Mouse (Mus musculus) MEL (cell line): ENCODE results near the gene Grn. TPM values are rescaled to one million over a fixed set of nuclear protein-coding genes. Genes with fewer than 3 reads are reported as not detected.

Source experiments
- DNase-seq: peaks from one replicate; pipeline ENCODE4 v3.0.0; 2011; ENCODE audit warnings: low read depth, low spot score
- H3K27ac ChIP-seq: 2 replicates; pipeline ENCODE4 v1.5.1; 2012; ENCODE audit warnings: low read depth, mild to moderate bottlenecking, control low read depth, low read length, moderate library complexity; ENCODE audit not compliant: control insufficient read depth
- H3K27me3 ChIP-seq, 2 experiments: fragments of 150-350 bp in 1 of 2; sonication (generic) in 1 of 2; 2 replicates each; pipeline ENCODE4 v1.6.1; 2012; ENCODE audit warnings: low read length in 2 of 2, mild to moderate bottlenecking in 2 of 2, improper control_type of control experiment in 1 of 2, moderate library complexity in 1 of 2; ENCODE audit not compliant: insufficient read depth in 2 of 2, control insufficient read depth in 1 of 2
- H3K36me3 ChIP-seq, 2 experiments: 2 replicates each; pipeline ENCODE4 v1.6.1; 2012 to 2014; ENCODE audit warnings: low read length in 2 of 2, improper control_type of control experiment in 1 of 2, inconsistent platforms in 1 of 2, mild to moderate bottlenecking in 1 of 2; ENCODE audit not compliant: insufficient read depth in 2 of 2, control insufficient read depth in 1 of 2
- H3K4me1 ChIP-seq, 2 experiments: fragments of 150-350 bp in 1 of 2; sonication (generic) in 1 of 2; 2 replicates each; pipeline ENCODE4 v1.6.1; 2012; ENCODE audit warnings: low read length in 2 of 2, improper control_type of control experiment in 1 of 2, mild to moderate bottlenecking in 1 of 2; ENCODE audit not compliant: insufficient read depth in 2 of 2, control insufficient read depth in 1 of 2
- H3K4me3 ChIP-seq, 2 experiments: fragments of 150-350 bp in 1 of 2; sonication (generic) in 1 of 2; 2 replicates each; pipeline ENCODE4 v1.5.1; 2012; ENCODE audit warnings: low read depth in 2 of 2, low read length in 2 of 2, mild to moderate bottlenecking in 2 of 2, moderate library complexity in 2 of 2, control low read depth in 1 of 2, improper control_type of control experiment in 1 of 2; ENCODE audit not compliant: control insufficient read depth in 1 of 2, insufficient read depth in 1 of 2
- H3K79me2 ChIP-seq: 2 replicates; pipeline ENCODE4 v1.6.1; 2012; ENCODE audit warnings: mild to moderate bottlenecking, low read length, moderate library complexity; ENCODE audit not compliant: control insufficient read depth, poor library complexity, insufficient read depth
- H3K9ac ChIP-seq: 2 replicates; pipeline ENCODE4 v1.6.1; 2012; ENCODE audit warnings: low read depth, mild to moderate bottlenecking, control low read depth, low read length, moderate library complexity; ENCODE audit not compliant: control insufficient read depth, poor library complexity, severe bottlenecking
- H3K9me3 ChIP-seq: fragments of 150-350 bp; sonication (generic); replicated peaks from 2 replicates; pipeline ENCODE4 v1.6.1; 2012; ENCODE audit warnings: mild to moderate bottlenecking, low read length, improper control_type of control experiment, moderate library complexity; ENCODE audit not compliant: insufficient read depth
- CTCF ChIP-seq, 3 experiments: IDR thresholded peaks in 2 of 3; conservative IDR thresholded peaks in 1 of 3; 2 replicates each; pipeline ENCODE4 v1.5.1; 2011 to 2012; ENCODE audit warnings: low read length in 3 of 3, low read depth in 2 of 3, mild to moderate bottlenecking in 2 of 3, improper control_type of control experiment in 1 of 3, inconsistent platforms in 1 of 3, mixed read lengths in 1 of 3, moderate library complexity in 1 of 3; ENCODE audit not compliant: control insufficient read depth in 1 of 3, insufficient read depth in 1 of 3, poor library complexity in 1 of 3, severe bottlenecking in 1 of 3
- GATA1 ChIP-seq: IDR thresholded peaks from 2 replicates; pipeline ENCODE4 v1.6.1; 2011; ENCODE audit warnings: low read depth, low read length, improper control_type of control experiment
- JUND ChIP-seq: IDR thresholded peaks from 2 replicates; pipeline ENCODE4 v1.6.1; 2011; ENCODE audit warnings: low read depth, mild to moderate bottlenecking, improper control_type of control experiment, low read length
- MEF2A ChIP-seq: IDR thresholded peaks from 2 replicates; pipeline ENCODE4 v1.6.1; 2014; ENCODE audit warnings: low read depth, mild to moderate bottlenecking, inconsistent platforms, low read length, improper control_type of control experiment; ENCODE audit not compliant: poor library complexity, insufficient replicate concordance, severe bottlenecking; ENCODE audit errors: extremely low read depth
- POLR2AphosphoS5 ChIP-seq: IDR thresholded peaks from 2 replicates; pipeline ENCODE4 v1.6.1; 2012; ENCODE audit warnings: low read depth, borderline replicate concordance, mild to moderate bottlenecking, inconsistent platforms, low read length, moderate library complexity, mixed read lengths
- SMC3 ChIP-seq: IDR thresholded peaks from 2 replicates; pipeline ENCODE4 v1.6.1; 2011; ENCODE audit warnings: low read depth, low read length, improper control_type of control experiment
- TAL1 ChIP-seq: IDR thresholded peaks from 2 replicates; pipeline ENCODE4 v1.6.1; 2012; ENCODE audit warnings: mild to moderate bottlenecking, inconsistent platforms, low read length, moderate library complexity, mixed read lengths
- USF1 ChIP-seq: IDR thresholded peaks from 2 replicates; pipeline ENCODE4 v1.6.1; 2014; ENCODE audit warnings: low read depth, mild to moderate bottlenecking, inconsistent platforms, low read length, improper control_type of control experiment, moderate library complexity
- polyA plus RNA-seq, 2 experiments: library from polyadenylated mRNA; stranded (reverse) in 1 of 2; unstranded in 1 of 2; fragments of >175 nt in 1 of 2; fragments of >200 nt in 1 of 2; gene quantifications; 2 replicates each; pipeline versions ENCODE4 v1.2.1 to v1.2.4; 2012; ENCODE audit warnings: low replicate concordance in 2 of 2, low read depth in 1 of 2; ENCODE audit not compliant: insufficient read length in 2 of 2, insufficient read depth in 1 of 2, missing spikeins in 1 of 2
- total RNA-seq: library from RNA; depleted of rRNA; stranded (reverse); fragments of 300-350 nt; gene quantifications from 2 replicates; pipeline ENCODE4 v1.2.3, GENCODE M21; 2012

Gene Grn
- total and polyA plus RNA-seq, 3 experiments: 14.7 to 42.1 TPM; not detected in 1

- TF ChIP-seq USF1 (peak; percentile 99), JUND (no peak), POLR2AphosphoS5 (no peak), SMC3 (0 out of 2 replicates have a peak, but pooled peaks have one; percentile 24), CTCF (IDR thresholded peaks at IDR 0.05 in 2 of 3, conservative IDR thresholded peaks at IDR 0.05 in 1 of 3; ENCODE audit: control insufficient read depth in 1 of 3, insufficient read depth in 1 of 3, low read depth in 2 of 3, low read length in 3 of 3, poor library complexity in 1 of 3, severe bottlenecking in 1 of 3) (no peak)
These were observed at the start of gene Grn (continued) for GRCm38 (mm10) chr11:102430121-102431017.

- no peaks in the 10 kb centered on the region for H3K9me3 ChIP-seq
- H3K27me3 ChIP-seq: peaks cover 2 to 4% of the 10 kb centered on the region in 2 experiments; a peak in 3 of 4 replicates
- no peak for DNase-seq
- no peaks in the 10 kb centered on the region for H3K79me2 ChIP-seq
- H3K4me1 ChIP-seq: no peaks in the 10 kb centered on the region
- H3K27ac ChIP-seq: no peak overlapping the region
- no peak overlapping the region for H3K9ac ChIP-seq
- TF ChIP-seq GATA1: no peak
- H3K4me3 ChIP-seq: no peak overlapping the region
- no peaks in the 10 kb centered on the region for H3K36me3 ChIP-seq
These were observed 48.6 kb upstream of the Grn start for GRCm38 (mm10) chr11:102381341-102382100.

GRCm38 (mm10) chr11:102382794-102383193, 47.3 kb upstream of the Grn start:
- no peaks in the 10 kb centered on the region for H3K9me3 ChIP-seq
- no peak overlapping the region for H3K4me3 ChIP-seq
- no peaks in the 10 kb centered on the region for H3K36me3 ChIP-seq
- no peaks in the 10 kb centered on the region for H3K79me2 ChIP-seq
- no peak overlapping the region for H3K27ac ChIP-seq
- TF ChIP-seq MEF2A: no peak
- no peak for TF ChIP-seq CTCF (IDR thresholded peaks at IDR 0.05 in 2 of 3, conservative IDR thresholded peaks at IDR 0.05 in 1 of 3; ENCODE audit: control insufficient read depth in 1 of 3, insufficient read depth in 1 of 3, low read depth in 2 of 3, low read length in 3 of 3, poor library complexity in 1 of 3, severe bottlenecking in 1 of 3)
- no peak for TF ChIP-seq TAL1
- no peak for TF ChIP-seq POLR2AphosphoS5
- TF ChIP-seq, all 39 proteins: peak for 0
- Histone ChIP-seq H3K27me3 (peaks cover 7 to 11% of the 10 kb centered on the region in 2 experiments), H3K4me1 (no peaks in the 10 kb centered on the region), H3K9ac (no peak overlapping the region)
- DNase-seq: no peak
